Mouse (Mus musculus): ENCODE measurements around the gene Rbpjl.

GRCm38 (mm10) chr2:164449341-164450042, 46.6 kb downstream of the Rbpjl start:
- no peak for TF ChIP-seq POLR2A (IDR thresholded peaks at IDR 0.05; ENCODE audit: extremely low read depth, insufficient read depth, low read length)
- TF ChIP-seq CTCF (IDR thresholded peaks at IDR 0.05; ENCODE audit: extremely low read depth, insufficient read depth, low read length), result no peak
